21 mouse cellular contexts compared by ENCODE assay signal in the genomic region with DNA sequence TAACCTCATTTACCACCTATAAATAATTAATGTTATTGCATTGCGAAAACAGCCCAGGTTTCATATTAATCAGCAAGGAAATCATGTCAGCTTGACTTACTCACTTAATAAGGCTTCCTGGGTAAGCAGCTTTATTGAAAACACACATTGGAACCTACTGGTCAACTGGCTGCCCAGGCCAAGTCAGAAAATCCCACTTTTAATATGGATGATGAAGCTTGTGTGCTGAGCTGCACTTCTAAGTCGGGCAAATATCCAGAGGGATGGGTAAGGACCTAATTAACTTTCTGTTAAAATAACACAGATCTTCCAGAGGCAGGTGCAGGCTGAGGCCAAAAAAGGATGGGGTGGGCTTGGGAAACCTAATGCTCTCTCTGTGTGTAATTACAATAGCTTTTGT. TPM values are rescaled to one million over a fixed set of nuclear protein-coding genes. Genes with fewer than 3 reads are reported as not detected.
"Had no signal": no experiment of that assay in that cellular context is flagged by ENCODE, and none has a peak within 500 bp of the region (broad histone marks: within the 10 kb centered on the region; RNA-seq: fewer than 3 reads in every experiment).

No protein-coding gene starts in this region.

- H3K4me2 ChIP-seq: limb, embryonic 15.5 days; liver, embryonic 12.5 days; lung, embryonic 14.5 days; neural tube, embryonic 13.5 days had no signal

- H3K4me3 ChIP-seq: limb, embryonic 15.5 days; liver, embryonic 12.5 days; neural tube, embryonic 13.5 days had no signal

- ATAC-seq: intestine, postnatal 0 days; liver, embryonic 12.5 days; midbrain, embryonic 16.5 days had no signal

- H3K36me3 ChIP-seq: limb, embryonic 15.5 days; liver, embryonic 12.5 days; neural tube, embryonic 13.5 days had no signal

- DNase-seq: kidney, adult 8-10 months; kidney, postnatal 25 days; layer of hippocampus, adult 9-11 months; layer of hippocampus, postnatal 36 days; lung, embryonic 14.5 days; lung, postnatal 10 days; lung, postnatal 4 days; right cerebral cortex, postnatal 4 days; spleen, adult 18-20 months; thymus, adult 18-20 months; thymus, postnatal 14 days had no signal

- H3K9me3 ChIP-seq: limb, embryonic 15.5 days; liver, embryonic 12.5 days; neural tube, embryonic 13.5 days had no signal

- H3K27ac ChIP-seq: limb, embryonic 15.5 days; liver, embryonic 12.5 days; neural tube, embryonic 13.5 days had no signal

- H3K4me1 ChIP-seq: limb, embryonic 15.5 days; liver, embryonic 12.5 days had no signal

- H3K9ac ChIP-seq: limb, embryonic 15.5 days; liver, embryonic 12.5 days; lung, embryonic 14.5 days; neural tube, embryonic 13.5 days had no signal

- H3K27me3 ChIP-seq: limb, embryonic 15.5 days; liver, embryonic 12.5 days; neural tube, embryonic 13.5 days had no signal

RNA-seq across cellular contexts. Expression of a gene that starts 4.3 kb away (rescaled TPM):
- total RNA-seq: megakaryocyte, adult 5-6 weeks had no signal
- polyA plus RNA-seq: intestine, postnatal 0 days; kidney, embryonic 16.5 days; limb, embryonic 11.5 days; limb, embryonic 15.5 days; liver, embryonic 12.5 days; liver, embryonic 16.5 days; lung, embryonic 14.5 days; stomach, embryonic 14.5 days had no signal

RNA-seq across cellular contexts. Expression of a gene that starts 46.9 kb away (rescaled TPM):
- polyA plus RNA-seq: midbrain, embryonic 16.5 days; neural tube, embryonic 13.5 days had no signal
